Mouse (Mus musculus): ENCODE data around the gene Rragd. TPM values are rescaled to one million over a fixed set of nuclear protein-coding genes. Genes with fewer than 3 reads are reported as not detected.
A peak's percentile ranks its signal among the peaks of the same experiment; 100 is the strongest.

Rragd gene
- polyA plus RNA-seq, 1 experiment: 4.9 TPM

DNA sequence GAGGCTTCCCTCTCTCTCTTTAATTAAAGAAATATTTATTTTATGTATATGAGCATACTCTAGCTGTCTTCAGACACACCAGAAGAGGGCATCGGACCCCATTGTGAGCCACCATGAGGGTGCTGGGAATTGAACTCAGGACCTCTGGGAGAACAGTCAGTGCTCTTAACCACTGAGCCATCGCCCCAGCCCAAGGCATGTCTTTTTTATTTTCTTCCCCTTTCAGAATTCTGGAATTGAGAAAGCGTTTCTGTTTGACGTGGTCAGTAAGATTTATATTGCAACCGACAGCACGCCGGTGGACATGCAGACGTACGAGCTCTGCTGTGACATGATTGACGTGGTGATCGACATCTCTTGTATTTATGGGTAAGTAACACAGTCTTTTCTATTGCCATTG lies 24.0 kb downstream of the Rragd start:
- TF ChIP-seq MYOD1 (IDR thresholded peaks at IDR 0.05; ENCODE audit: control insufficient read depth, insufficient read length, low read depth) (no peak), MYOG (IDR thresholded peaks at IDR 0.05; ENCODE audit: control insufficient read depth, extremely low read depth, insufficient read length) (no peak), FOSL1 (IDR thresholded peaks at IDR 0.05; ENCODE audit: insufficient read depth, low read length, poor library complexity, severe bottlenecking) (no peak), MAX (IDR thresholded peaks at IDR 0.05) (no peak), CEBPB (IDR thresholded peaks at IDR 0.05; ENCODE audit: low read depth) (no peak), USF1 (IDR thresholded peaks at IDR 0.05; ENCODE audit: low read depth) (no peak), CTCF (IDR thresholded peaks at IDR 0.05; ENCODE audit: control insufficient read depth, insufficient read depth, insufficient read length) (no peak)
- H3K27me3 ChIP-seq (ENCODE audit: control insufficient read depth, insufficient read depth, insufficient read length): no peaks in the 10 kb centered on the region
- H3ac ChIP-seq (ENCODE audit: control insufficient read depth, insufficient read length, low read depth): no peak overlapping the region
- H3K36me3 ChIP-seq (ENCODE audit: control insufficient read depth, insufficient read depth): no peaks in the 10 kb centered on the region
- H3K79me3 ChIP-seq (ENCODE audit: low read depth): no peaks in the 10 kb centered on the region
- no peaks in the 10 kb centered on the region for H3K79me2 ChIP-seq (ENCODE audit: control insufficient read depth, insufficient read depth)
- H3K4me3 ChIP-seq (ENCODE audit: insufficient read depth, poor library complexity, severe bottlenecking): no peak overlapping the region

DNA sequence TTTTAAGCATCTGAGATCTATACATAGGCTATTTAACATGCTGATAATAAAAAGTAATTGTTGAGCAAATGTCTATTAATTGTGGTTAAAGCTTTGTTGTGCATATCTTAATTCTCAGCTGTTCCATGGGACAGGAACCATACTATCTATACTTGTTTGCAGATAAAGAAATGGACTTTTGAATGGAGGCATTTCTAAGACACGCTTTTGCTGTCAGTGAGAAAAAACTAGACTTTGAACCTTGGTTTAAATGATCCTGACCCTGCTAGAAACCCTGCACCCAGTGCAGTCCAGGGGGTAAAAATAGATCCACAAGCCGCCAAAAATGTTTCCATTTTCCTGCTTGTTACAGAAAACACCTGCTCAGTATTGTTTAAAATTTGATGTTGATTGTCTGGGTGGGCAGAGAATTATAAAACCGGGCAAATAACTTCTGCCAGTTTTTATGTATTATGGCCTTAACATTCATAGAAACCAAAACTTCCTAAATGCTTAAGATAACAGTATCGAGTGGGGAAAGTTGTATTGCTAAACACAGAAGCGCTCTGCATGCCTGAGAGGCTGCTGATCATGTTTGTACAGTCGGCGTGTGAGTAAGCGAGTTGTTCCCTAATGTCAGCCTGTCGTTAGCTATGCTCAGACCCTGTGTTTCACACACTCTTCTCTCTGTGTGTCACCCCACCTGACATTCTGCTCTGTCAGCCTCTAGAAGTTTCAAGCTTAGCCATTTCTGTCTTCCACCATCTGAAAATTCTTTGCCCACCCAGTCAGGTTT lies 24.8 kb downstream of the Rragd start:
- Histone ChIP-seq H3K79me2 (ENCODE audit: control insufficient read depth, insufficient read depth) (no peaks in the 10 kb centered on the region), H3K27me3 (ENCODE audit: control insufficient read depth, insufficient read depth, insufficient read length) (no peaks in the 10 kb centered on the region), H3ac (ENCODE audit: control insufficient read depth, insufficient read length, low read depth) (no peak overlapping the region), H3K36me3 (ENCODE audit: control insufficient read depth, insufficient read depth) (no peaks in the 10 kb centered on the region), H3K79me3 (ENCODE audit: low read depth) (no peaks in the 10 kb centered on the region), H3K4me3 (ENCODE audit: insufficient read depth, poor library complexity, severe bottlenecking) (no peak overlapping the region)
- no peak for TF ChIP-seq USF1 (IDR thresholded peaks at IDR 0.05; ENCODE audit: low read depth)
- TF ChIP-seq FOSL1 (IDR thresholded peaks at IDR 0.05; ENCODE audit: insufficient read depth, low read length, poor library complexity, severe bottlenecking): no peak
- no peak for TF ChIP-seq MYOD1 (IDR thresholded peaks at IDR 0.05; ENCODE audit: control insufficient read depth, insufficient read length, low read depth)

DNA sequence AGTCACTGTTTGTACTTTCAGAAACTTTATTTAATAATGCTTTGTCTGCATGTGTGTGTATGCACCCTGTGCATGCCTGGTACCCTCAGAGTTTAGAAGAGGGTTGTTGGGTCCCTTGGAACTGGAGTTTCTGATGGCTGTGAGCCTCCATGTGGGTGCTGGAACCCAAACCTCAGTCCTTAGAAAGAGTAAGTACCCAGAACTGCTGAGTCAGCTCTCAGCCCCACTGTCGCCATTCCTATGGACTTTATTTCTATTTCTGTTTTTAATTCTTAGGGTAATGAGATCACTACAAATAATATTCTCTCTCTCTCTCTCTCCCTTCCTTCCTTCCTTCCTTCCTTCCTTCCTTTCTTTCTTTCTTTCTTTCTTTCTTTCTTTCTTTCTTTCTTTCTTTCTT lies 27.2 kb downstream of the Rragd start:
- H3K4me3 ChIP-seq (ENCODE audit: insufficient read depth, poor library complexity, severe bottlenecking): no peak overlapping the region
- H3K36me3 ChIP-seq (ENCODE audit: control insufficient read depth, insufficient read depth): no peaks in the 10 kb centered on the region
- H3K27me3 ChIP-seq (ENCODE audit: control insufficient read depth, insufficient read depth, insufficient read length): no peaks in the 10 kb centered on the region
- TF ChIP-seq CEBPB (IDR thresholded peaks at IDR 0.05; ENCODE audit: low read depth) (no peak), CTCF (IDR thresholded peaks at IDR 0.05; ENCODE audit: control insufficient read depth, insufficient read depth, insufficient read length) (no peak), MYOD1 (IDR thresholded peaks at IDR 0.05; ENCODE audit: control insufficient read depth, insufficient read length, low read depth) (no peak), USF1 (IDR thresholded peaks at IDR 0.05; ENCODE audit: low read depth) (no peak), MYOG (IDR thresholded peaks at IDR 0.05; ENCODE audit: control insufficient read depth, extremely low read depth, insufficient read length) (no peak), MAX (IDR thresholded peaks at IDR 0.05) (no peak), FOSL1 (IDR thresholded peaks at IDR 0.05; ENCODE audit: insufficient read depth, low read length, poor library complexity, severe bottlenecking) (no peak)
- H3K79me3 ChIP-seq (ENCODE audit: low read depth): no peaks in the 10 kb centered on the region
- H3K79me2 ChIP-seq (ENCODE audit: control insufficient read depth, insufficient read depth): no peaks in the 10 kb centered on the region
- no peak overlapping the region for H3ac ChIP-seq (ENCODE audit: control insufficient read depth, insufficient read length, low read depth)

DNA sequence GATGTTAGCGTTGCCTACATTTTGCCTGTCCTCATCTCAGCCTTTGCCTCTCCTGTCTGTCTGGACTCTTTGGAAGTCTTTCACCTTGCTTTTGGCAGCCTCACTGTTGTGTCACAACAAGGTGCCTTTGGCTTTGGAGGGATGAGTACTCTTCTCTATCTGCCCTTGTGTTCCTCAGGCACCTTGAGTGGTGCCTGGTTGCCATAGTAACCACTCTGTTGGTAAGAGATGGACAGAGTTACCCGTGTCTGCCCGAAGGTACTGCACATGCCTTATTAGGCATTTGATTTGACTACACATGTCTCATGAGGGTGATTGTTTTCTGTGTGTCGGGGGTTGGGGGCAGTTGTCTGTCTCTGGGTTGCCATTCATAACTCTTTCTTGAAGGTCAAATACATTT lies 29.6 kb downstream of the Rragd start:
- Histone ChIP-seq H3K27me3 (ENCODE audit: control insufficient read depth, insufficient read depth, insufficient read length) (no peaks in the 10 kb centered on the region), H3K79me3 (ENCODE audit: low read depth) (no peaks in the 10 kb centered on the region), H3K36me3 (ENCODE audit: control insufficient read depth, insufficient read depth) (no peaks in the 10 kb centered on the region), H3ac (ENCODE audit: control insufficient read depth, insufficient read length, low read depth) (no peak overlapping the region), H3K4me3 (ENCODE audit: insufficient read depth, poor library complexity, severe bottlenecking) (no peak overlapping the region), H3K79me2 (ENCODE audit: control insufficient read depth, insufficient read depth) (no peaks in the 10 kb centered on the region)
- TF ChIP-seq CTCF (IDR thresholded peaks at IDR 0.05; ENCODE audit: control insufficient read depth, insufficient read depth, insufficient read length) (no peak), FOSL1 (IDR thresholded peaks at IDR 0.05; ENCODE audit: insufficient read depth, low read length, poor library complexity, severe bottlenecking) (no peak), MYOG (IDR thresholded peaks at IDR 0.05; ENCODE audit: control insufficient read depth, extremely low read depth, insufficient read length) (no peak), MAX (IDR thresholded peaks at IDR 0.05) (no peak), MYOD1 (IDR thresholded peaks at IDR 0.05; ENCODE audit: control insufficient read depth, insufficient read length, low read depth) (no peak), USF1 (IDR thresholded peaks at IDR 0.05; ENCODE audit: low read depth) (no peak), CEBPB (IDR thresholded peaks at IDR 0.05; ENCODE audit: low read depth) (no peak)

- Histone ChIP-seq H3K36me3 (ENCODE audit: control insufficient read depth, insufficient read depth) (no peaks in the 10 kb centered on the region), H3K4me3 (ENCODE audit: insufficient read depth, poor library complexity, severe bottlenecking) (no peak overlapping the region), H3K79me3 (ENCODE audit: low read depth) (no peaks in the 10 kb centered on the region), H3K79me2 (ENCODE audit: control insufficient read depth, insufficient read depth) (no peaks in the 10 kb centered on the region), H3ac (ENCODE audit: control insufficient read depth, insufficient read length, low read depth) (no peak overlapping the region), H3K27me3 (ENCODE audit: control insufficient read depth, insufficient read depth, insufficient read length) (no peaks in the 10 kb centered on the region)
- no peak for TF ChIP-seq CEBPB (IDR thresholded peaks at IDR 0.05; ENCODE audit: low read depth)
- TF ChIP-seq MAX (IDR thresholded peaks at IDR 0.05): no peak
- no peak for TF ChIP-seq MYOD1 (IDR thresholded peaks at IDR 0.05; ENCODE audit: control insufficient read depth, insufficient read length, low read depth)
- TF ChIP-seq USF1 (IDR thresholded peaks at IDR 0.05; ENCODE audit: low read depth): peak; percentile 29
- no peak for TF ChIP-seq FOSL1 (IDR thresholded peaks at IDR 0.05; ENCODE audit: insufficient read depth, low read length, poor library complexity, severe bottlenecking)
- TF ChIP-seq CTCF (IDR thresholded peaks at IDR 0.05; ENCODE audit: control insufficient read depth, insufficient read depth, insufficient read length): peak; percentile 76
- no peak for TF ChIP-seq MYOG (IDR thresholded peaks at IDR 0.05; ENCODE audit: control insufficient read depth, extremely low read depth, insufficient read length)
Measured at GRCm38 (mm10) chr4:33018361-33018999, 35.6 kb downstream of the Rragd start.

Measured in C2C12 (cell line).